Mouse (Mus musculus) G1E (cell line): Measurements from ENCODE around the gene Gm10192. TPM values are rescaled to one million over a fixed set of nuclear protein-coding genes. Genes with fewer than 3 reads are reported as not detected.

ENCODE experiments used
- ATAC-seq: 2 replicates; pipeline ENCODE4 v1.8.0; 2016; ENCODE audit warnings: mild to moderate bottlenecking; ENCODE audit not compliant: insufficient number of reproducible peaks, poor library complexity, low FRiP score, severe bottlenecking; ENCODE audit errors: extremely low read depth
- DNase-seq: peaks from one replicate; pipeline ENCODE4 v3.0.0; 2012; ENCODE audit warnings: low spot score
- H3K27me3 ChIP-seq: 2 replicates; pipeline ENCODE4 v1.6.1; 2012; ENCODE audit warnings: mild to moderate bottlenecking, low read length, inconsistent platforms; ENCODE audit not compliant: insufficient read depth
- H3K36me3 ChIP-seq: replicated peaks from 2 replicates; pipeline ENCODE3; 2012; ENCODE audit warnings: mild to moderate bottlenecking, inconsistent platforms
- H3K4me1 ChIP-seq: 2 replicates; pipeline ENCODE4 v1.6.1; 2012; ENCODE audit warnings: low read depth, low read length, inconsistent platforms, mixed read lengths; ENCODE audit not compliant: insufficient read depth
- H3K4me3 ChIP-seq: 2 replicates; pipeline ENCODE4 v1.5.1; 2012; ENCODE audit warnings: low read depth, mild to moderate bottlenecking, inconsistent platforms, low read length, moderate library complexity, mixed read lengths
- H3K9me3 ChIP-seq: replicated peaks from 2 replicates; pipeline ENCODE4 v1.6.1; 2012; ENCODE audit warnings: inconsistent platforms
- CTCF ChIP-seq: IDR thresholded peaks from 2 replicates; pipeline ENCODE4 v1.5.1; 2012; ENCODE audit warnings: low read depth, low read length, inconsistent platforms, mixed read lengths
- GATA1 ChIP-seq: IDR thresholded peaks from 2 replicates; pipeline ENCODE4 v1.6.1; 2012; ENCODE audit warnings: borderline replicate concordance, low read length, inconsistent platforms, mixed read lengths
- GATA2 ChIP-seq: IDR thresholded peaks from 2 replicates; pipeline ENCODE4 v1.6.1; 2012; ENCODE audit warnings: low read depth, low read length, inconsistent platforms, borderline replicate concordance
- POLR2AphosphoS5 ChIP-seq: IDR thresholded peaks from 2 replicates; pipeline ENCODE4 v1.6.1; 2012; ENCODE audit warnings: low read depth, low read length, inconsistent platforms; ENCODE audit not compliant: insufficient replicate concordance
- TAL1 ChIP-seq: conservative IDR thresholded peaks from 2 replicates; pipeline ENCODE4 v1.6.1; 2012; ENCODE audit warnings: low read depth, low read length, inconsistent platforms, mixed read lengths
- polyA plus RNA-seq: library from polyadenylated mRNA; stranded (reverse); fragments of >175 nt; gene quantifications from 2 replicates; pipeline ENCODE4 v1.2.3, GENCODE M21; 2012
- total RNA-seq, 2 experiments: library from RNA; stranded (forward) in 1 of 2; stranded (reverse) in 1 of 2; fragments of 200-1000 nt in 1 of 2; fragments of >200 nt in 1 of 2; fragmentation: Nextera tagmentation in 1 of 2; gene quantifications; 2 replicates each; pipeline ENCODE4 v1.2.3; 2014 to 2017

Gene Gm10192
- total and polyA plus RNA-seq, 3 experiments, result not detected

- Histone ChIP-seq H3K9me3 (peaks cover 2% of the 10 kb centered on the region; the same call in 1 of the 2 replicates), H3K27me3 (no peaks in the 10 kb centered on the region), H3K4me1 (no peaks in the 10 kb centered on the region), H3K4me3 (no peak overlapping the region), H3K36me3 (no peaks in the 10 kb centered on the region)
- DNase-seq (no peak), ATAC-seq (no peak)
- TF ChIP-seq GATA1 (no peak), TAL1 (no peak)
These were observed 9.6 kb upstream of the Gm10192 start for GRCm38 (mm10) chr4:97192601-97193000.

GRCm38 (mm10) chr4:97180396-97180795 is 2.6 kb downstream of the Gm10192 start:
- DNase-seq (no peak), ATAC-seq (no peak)
- no peaks in the 10 kb centered on the region for H3K36me3 ChIP-seq
- H3K9me3 ChIP-seq, result peaks cover 6% of the 10 kb centered on the region
- H3K4me1 ChIP-seq, result no peaks in the 10 kb centered on the region
- H3K4me3 ChIP-seq, result no peak overlapping the region
- TF ChIP-seq GATA2 (no peak), GATA1 (no peak), CTCF (no peak), TAL1 (no peak), POLR2AphosphoS5 (no peak)
- H3K27me3 ChIP-seq, result no peaks in the 10 kb centered on the region

DNA sequence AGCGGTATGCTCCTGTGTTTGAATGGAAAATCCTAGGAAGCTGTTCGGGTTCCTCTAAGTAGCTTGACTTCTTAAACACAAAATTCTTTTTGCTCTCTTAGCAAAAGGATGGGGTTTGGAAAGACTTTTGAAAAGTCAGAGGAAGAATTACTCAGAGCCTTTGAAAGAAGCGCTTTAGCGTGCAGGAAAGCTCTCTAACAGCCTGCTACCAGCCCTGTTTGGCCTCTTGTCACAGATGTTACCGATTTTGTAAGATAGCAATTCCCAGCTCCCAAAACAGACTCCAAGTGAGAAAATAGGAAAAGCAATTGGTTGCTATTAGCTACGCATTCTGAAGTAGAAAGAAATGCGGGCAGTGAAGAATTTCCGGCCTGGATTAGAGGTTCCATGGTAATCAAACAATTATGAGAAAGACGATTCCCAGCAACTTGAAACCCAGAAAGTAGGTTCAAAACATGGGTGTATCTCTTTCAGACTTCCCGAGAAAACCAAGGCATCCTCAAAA is 26.1 kb downstream of the Gm10192 start:
- Histone ChIP-seq H3K4me1 (no peaks in the 10 kb centered on the region), H3K4me3 (no peak overlapping the region), H3K36me3 (no peaks in the 10 kb centered on the region), H3K27me3 (no peaks in the 10 kb centered on the region), H3K9me3 (0 out of 2 replicates have a peak, but pooled peaks cover 3% of the 10 kb centered on the region)
- ATAC-seq, result no peak
- TF ChIP-seq POLR2AphosphoS5, result no peak
- no peak for TF ChIP-seq CTCF
- no peak for TF ChIP-seq GATA1
- TF ChIP-seq TAL1, result no peak
- no peak for TF ChIP-seq GATA2
- no peak for DNase-seq

GRCm38 (mm10) chr4:97156084-97156483 is 26.9 kb downstream of the Gm10192 start:
- DNase-seq (no peak), ATAC-seq (no peak)
- no peaks in the 10 kb centered on the region for H3K4me1 ChIP-seq
- TF ChIP-seq GATA2 (no peak), TAL1 (no peak), GATA1 (no peak), CTCF (no peak), POLR2AphosphoS5 (no peak)
- H3K36me3 ChIP-seq, result no peaks in the 10 kb centered on the region
- 0 out of 2 replicates have a peak, but pooled peaks cover 3% of the 10 kb centered on the region for H3K9me3 ChIP-seq
- no peak overlapping the region for H3K4me3 ChIP-seq
- no peaks in the 10 kb centered on the region for H3K27me3 ChIP-seq

- DNase-seq (no peak), ATAC-seq (no peak)
- H3K27me3 ChIP-seq, result no peaks in the 10 kb centered on the region
- H3K4me3 ChIP-seq, result no peak overlapping the region
- no peaks in the 10 kb centered on the region for H3K4me1 ChIP-seq
- no peaks in the 10 kb centered on the region for H3K36me3 ChIP-seq
- 0 out of 2 replicates have a peak, but pooled peaks cover 3% of the 10 kb centered on the region for H3K9me3 ChIP-seq
- TF ChIP-seq GATA2 (no peak), POLR2AphosphoS5 (no peak), CTCF (no peak), TAL1 (no peak), GATA1 (no peak)
These were observed 29.4 kb downstream of the Gm10192 start for GRCm38 (mm10) chr4:97153554-97153953.

- Histone ChIP-seq H3K36me3 (no peaks in the 10 kb centered on the region), H3K9me3 (no peaks in the 10 kb centered on the region), H3K27me3 (no peaks in the 10 kb centered on the region), H3K4me3 (no peak overlapping the region), H3K4me1 (no peaks in the 10 kb centered on the region)
- no peak for ATAC-seq
- no peak for TF ChIP-seq CTCF
- TF ChIP-seq GATA1, result no peak
- TF ChIP-seq POLR2AphosphoS5, result no peak
- DNase-seq, result no peak
These were observed 40.5 kb downstream of the Gm10192 start for GRCm38 (mm10) chr4:97142484-97142883.
